Mouse (Mus musculus): ENCODE measurements around the gene Kif5a. TPM values are rescaled to one million over a fixed set of nuclear protein-coding genes. Genes with fewer than 3 reads are reported as not detected.
A peak's percentile ranks its signal among the peaks of the same experiment; 100 is the strongest.

Gene Kif5a
- total and polyA plus RNA-seq, 3 experiments, result 0.11 to 0.22 TPM; not detected in 1

DNA sequence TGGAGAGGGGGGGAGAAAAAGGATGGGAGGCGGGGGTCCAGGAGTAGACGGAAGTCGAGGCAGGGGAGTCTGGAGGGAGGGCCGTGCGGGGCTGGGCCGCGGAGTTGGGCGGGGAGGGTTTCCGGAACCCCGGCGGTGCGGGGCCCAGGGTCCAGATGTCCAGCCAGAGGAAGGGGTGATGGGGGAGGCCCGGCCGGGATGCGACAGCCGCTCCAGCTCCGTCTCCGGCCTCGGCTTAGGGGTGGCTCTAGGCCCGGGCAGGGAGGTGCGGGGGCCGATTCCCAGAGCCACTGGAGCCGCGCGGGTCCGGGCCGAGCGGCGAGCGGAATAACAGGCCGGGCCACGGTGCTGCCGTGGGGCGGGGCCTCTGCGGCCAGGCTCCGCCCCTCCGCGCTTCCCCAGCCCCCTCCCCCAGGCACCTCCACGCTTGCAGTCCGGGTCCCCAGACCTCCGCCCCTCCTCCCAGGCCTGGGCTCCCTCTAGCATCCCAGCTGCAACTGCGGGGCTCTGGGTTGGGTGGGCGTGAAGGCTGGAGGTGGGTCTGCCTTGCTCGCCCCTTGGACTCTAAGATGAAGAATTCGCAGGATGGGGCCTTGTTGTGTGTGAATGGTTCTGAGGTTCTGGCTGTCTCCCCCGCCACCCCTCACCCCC, 74.6 kb downstream of the Kif5a start:
- TF ChIP-seq POLR2AphosphoS5 (IDR thresholded peaks at IDR 0.05; ENCODE audit: insufficient replicate concordance, low read depth, low read length) (no peak), TAL1 (conservative IDR thresholded peaks at IDR 0.05; ENCODE audit: low read depth, low read length) (no peak), CTCF (IDR thresholded peaks at IDR 0.05; ENCODE audit: low read depth, low read length) (no peak), GATA1 (IDR thresholded peaks at IDR 0.05; ENCODE audit: borderline replicate concordance, low read length) (no peak), GATA2 (IDR thresholded peaks at IDR 0.05; ENCODE audit: borderline replicate concordance, low read depth, low read length) (no peak)
- peak overlapping the region; percentile 80 for H3K4me3 ChIP-seq (ENCODE audit: low read depth, low read length)
- ATAC-seq (ENCODE audit: extremely low read depth, insufficient number of reproducible peaks, low FRiP score, poor library complexity, severe bottlenecking) (no peak), DNase-seq (ENCODE audit: low spot score) (peak; percentile 76)
- H3K9me3 ChIP-seq (replicated peaks), result peaks cover 6% of the 10 kb centered on the region
- H3K4me1 ChIP-seq (ENCODE audit: insufficient read depth, low read depth, low read length), result peaks cover 90% of the 10 kb centered on the region
- H3K27me3 ChIP-seq (ENCODE audit: insufficient read depth, low read length), result no peaks in the 10 kb centered on the region
- peaks cover 71% of the 10 kb centered on the region for H3K36me3 ChIP-seq (replicated peaks)

DNA sequence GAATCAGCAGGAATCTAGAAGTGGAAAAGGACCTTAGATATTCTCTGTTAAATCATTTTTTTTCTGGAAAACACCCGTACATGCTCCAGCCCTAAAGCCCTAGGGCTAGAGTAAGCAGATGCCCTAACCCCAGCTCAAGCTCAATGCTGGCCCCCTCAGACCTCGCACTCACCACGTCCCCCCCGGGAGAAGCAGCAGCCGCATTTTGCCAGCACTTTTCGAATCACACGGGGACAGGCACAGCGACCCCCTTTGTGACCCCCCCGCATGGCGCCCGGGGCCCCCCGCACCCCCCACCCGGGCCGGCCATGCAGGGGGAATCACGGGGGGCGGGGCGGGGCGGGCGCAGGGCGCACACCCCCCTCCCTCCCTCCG, 75.1 kb downstream of the Kif5a start:
- TF ChIP-seq GATA1 (IDR thresholded peaks at IDR 0.05; ENCODE audit: borderline replicate concordance, low read length), result no peak
- no peak for TF ChIP-seq POLR2AphosphoS5 (IDR thresholded peaks at IDR 0.05; ENCODE audit: insufficient replicate concordance, low read depth, low read length)
- no peak for TF ChIP-seq TAL1 (conservative IDR thresholded peaks at IDR 0.05; ENCODE audit: low read depth, low read length)
- no peak for TF ChIP-seq CTCF (IDR thresholded peaks at IDR 0.05; ENCODE audit: low read depth, low read length)
- no peak for TF ChIP-seq GATA2 (IDR thresholded peaks at IDR 0.05; ENCODE audit: borderline replicate concordance, low read depth, low read length)

DNA sequence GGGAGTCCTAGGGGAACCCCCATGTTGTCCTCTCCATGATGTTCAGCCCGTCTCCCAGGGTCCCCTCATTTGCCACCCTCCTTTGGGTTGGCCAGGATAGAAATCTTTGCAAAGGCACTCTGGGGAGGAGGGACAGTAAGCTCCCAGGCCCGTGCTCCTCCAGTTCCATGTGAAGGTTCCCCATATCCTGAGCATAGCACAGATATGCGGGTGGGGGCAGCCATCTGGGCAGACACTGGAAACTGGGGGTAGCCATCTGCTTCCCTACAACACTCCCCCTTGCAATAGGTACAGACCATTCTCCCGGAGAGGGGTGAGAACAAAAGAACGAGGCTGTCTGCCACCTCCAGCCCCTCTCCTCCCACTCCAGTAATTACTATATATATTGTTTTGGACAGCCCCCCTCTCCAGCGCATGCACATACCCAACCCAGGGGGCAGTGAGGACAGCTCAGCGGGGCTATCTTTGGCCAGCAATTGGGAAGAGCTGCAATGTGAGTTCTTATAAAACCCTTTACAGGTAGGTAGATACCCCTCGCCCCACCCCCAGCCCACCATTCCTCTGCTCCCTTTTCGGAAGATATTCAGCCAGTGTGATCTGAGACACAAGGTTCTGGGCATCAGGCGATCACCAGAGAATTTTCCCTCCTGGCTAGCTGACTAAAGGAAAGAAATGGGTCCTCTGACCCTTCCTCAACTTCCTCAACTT, 75.6 kb downstream of the Kif5a start:
- ATAC-seq (ENCODE audit: extremely low read depth, insufficient number of reproducible peaks, low FRiP score, poor library complexity, severe bottlenecking) (no peak), DNase-seq (ENCODE audit: low spot score) (no peak)
- no peaks in the 10 kb centered on the region for H3K27me3 ChIP-seq (ENCODE audit: insufficient read depth, low read length)
- H3K4me1 ChIP-seq (ENCODE audit: insufficient read depth, low read depth, low read length), result peaks cover 89% of the 10 kb centered on the region
- peaks cover 6% of the 10 kb centered on the region for H3K9me3 ChIP-seq (replicated peaks)
- peak overlapping the region; percentile 80 for H3K4me3 ChIP-seq (ENCODE audit: low read depth, low read length)
- no peak for TF ChIP-seq GATA1 (IDR thresholded peaks at IDR 0.05; ENCODE audit: borderline replicate concordance, low read length)
- TF ChIP-seq TAL1 (conservative IDR thresholded peaks at IDR 0.05; ENCODE audit: low read depth, low read length), result no peak
- TF ChIP-seq GATA2 (IDR thresholded peaks at IDR 0.05; ENCODE audit: borderline replicate concordance, low read depth, low read length), result no peak
- TF ChIP-seq CTCF (IDR thresholded peaks at IDR 0.05; ENCODE audit: low read depth, low read length), result no peak
- TF ChIP-seq POLR2AphosphoS5 (IDR thresholded peaks at IDR 0.05; ENCODE audit: insufficient replicate concordance, low read depth, low read length), result no peak
- H3K36me3 ChIP-seq (replicated peaks), result peaks cover 71% of the 10 kb centered on the region

More for the DNA sequence above, 75.1 kb downstream of the Kif5a start:
- peaks cover 6% of the 10 kb centered on the region for H3K9me3 ChIP-seq (replicated peaks)
- H3K4me3 ChIP-seq (ENCODE audit: low read depth, low read length), result peak overlapping the region; percentile 80
- no peaks in the 10 kb centered on the region for H3K27me3 ChIP-seq (ENCODE audit: insufficient read depth, low read length)
- peaks cover 90% of the 10 kb centered on the region for H3K4me1 ChIP-seq (ENCODE audit: insufficient read depth, low read depth, low read length)
- no peak for ATAC-seq (ENCODE audit: extremely low read depth, insufficient number of reproducible peaks, low FRiP score, poor library complexity, severe bottlenecking)
- DNase-seq (ENCODE audit: low spot score), result no peak
- H3K36me3 ChIP-seq (replicated peaks), result peaks cover 71% of the 10 kb centered on the region

DNA sequence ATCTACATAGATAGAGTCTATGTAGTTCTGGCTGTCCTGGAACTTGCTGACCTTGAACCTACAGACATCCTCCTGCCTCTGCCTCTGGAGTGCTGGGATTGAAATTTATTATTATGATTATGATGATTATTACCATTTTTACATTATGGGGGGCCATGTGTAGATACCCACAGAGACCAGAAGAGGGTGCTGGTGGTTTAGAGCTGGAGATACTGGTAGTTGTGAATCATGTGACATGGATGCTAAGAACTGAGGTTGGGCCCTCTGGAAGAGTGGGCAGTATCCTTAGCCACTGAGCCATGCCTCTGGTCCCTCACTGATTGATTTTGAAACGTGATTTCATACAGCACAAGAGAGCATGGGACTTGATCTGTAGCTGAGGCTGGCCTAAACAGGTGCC, 76.7 kb downstream of the Kif5a start:
- no peak overlapping the region; the same call in 1 of the 2 replicates for H3K4me3 ChIP-seq (ENCODE audit: low read depth, low read length)
- H3K9me3 ChIP-seq (replicated peaks), result peaks cover 6% of the 10 kb centered on the region
- ATAC-seq (ENCODE audit: extremely low read depth, insufficient number of reproducible peaks, low FRiP score, poor library complexity, severe bottlenecking), result no peak
- TF ChIP-seq POLR2AphosphoS5 (IDR thresholded peaks at IDR 0.05; ENCODE audit: insufficient replicate concordance, low read depth, low read length) (no peak), CTCF (IDR thresholded peaks at IDR 0.05; ENCODE audit: low read depth, low read length) (peak; percentile 49; the same call in 1 of the 2 replicates), TAL1 (conservative IDR thresholded peaks at IDR 0.05; ENCODE audit: low read depth, low read length) (no peak)
- H3K36me3 ChIP-seq (replicated peaks), result peaks cover 72% of the 10 kb centered on the region
- DNase-seq (ENCODE audit: low spot score), result no peak
- H3K4me1 ChIP-seq (ENCODE audit: insufficient read depth, low read depth, low read length), result peaks cover 87% of the 10 kb centered on the region
- H3K27me3 ChIP-seq (ENCODE audit: insufficient read depth, low read length), result no peaks in the 10 kb centered on the region

DNA sequence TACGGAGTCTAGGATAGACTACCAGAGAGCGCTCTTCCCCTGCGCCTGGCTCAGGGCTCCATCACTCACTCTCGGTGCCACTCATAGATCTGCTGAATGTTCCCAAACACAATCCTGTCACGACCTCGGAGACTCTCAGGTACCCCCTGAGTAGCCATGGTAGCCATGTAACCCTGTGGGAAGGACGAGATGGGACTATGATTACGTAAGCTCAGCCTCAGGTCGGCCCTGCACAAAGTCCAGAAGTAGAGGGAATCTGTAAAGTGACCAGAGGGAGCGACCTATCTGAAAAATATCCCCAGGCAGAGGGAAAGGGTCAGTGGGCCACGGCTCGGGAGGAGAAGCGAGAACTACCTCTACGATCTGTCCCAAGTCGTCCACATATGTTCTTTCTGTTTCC, 77.6 kb downstream of the Kif5a start:
- H3K4me1 ChIP-seq (ENCODE audit: insufficient read depth, low read depth, low read length), result peaks cover 86% of the 10 kb centered on the region

DNA sequence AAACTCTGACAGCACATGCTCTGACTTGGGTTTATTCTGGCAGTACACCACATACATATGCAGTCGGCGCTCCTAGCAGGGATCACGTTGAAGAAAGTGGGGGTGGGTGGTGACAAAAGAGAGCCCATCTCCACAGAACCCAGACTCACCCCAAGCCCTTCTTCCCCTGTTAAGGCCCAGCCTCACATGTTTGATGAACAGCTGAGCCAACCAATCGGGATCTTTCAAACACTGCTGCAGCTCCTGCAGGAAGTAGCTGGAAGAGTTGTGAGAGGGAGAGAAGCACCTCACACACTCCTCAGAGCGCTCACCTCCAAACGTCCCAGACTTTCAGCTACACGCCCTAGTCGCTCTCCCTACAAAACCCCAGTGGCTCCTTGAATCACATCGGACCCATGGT, 78.0 kb downstream of the Kif5a start:
- no peak for TF ChIP-seq GATA1 (IDR thresholded peaks at IDR 0.05; ENCODE audit: borderline replicate concordance, low read length)
- TF ChIP-seq CTCF (IDR thresholded peaks at IDR 0.05; ENCODE audit: low read depth, low read length), result no peak
- no peak for TF ChIP-seq TAL1 (conservative IDR thresholded peaks at IDR 0.05; ENCODE audit: low read depth, low read length)
- no peak for TF ChIP-seq GATA2 (IDR thresholded peaks at IDR 0.05; ENCODE audit: borderline replicate concordance, low read depth, low read length)
- no peak for TF ChIP-seq POLR2AphosphoS5 (IDR thresholded peaks at IDR 0.05; ENCODE audit: insufficient replicate concordance, low read depth, low read length)
- DNase-seq (ENCODE audit: low spot score) (no peak), ATAC-seq (ENCODE audit: extremely low read depth, insufficient number of reproducible peaks, low FRiP score, poor library complexity, severe bottlenecking) (no peak)
- H3K4me1 ChIP-seq (ENCODE audit: insufficient read depth, low read depth, low read length), result peaks cover 87% of the 10 kb centered on the region
- peaks cover 64% of the 10 kb centered on the region for H3K36me3 ChIP-seq (replicated peaks)
- H3K9me3 ChIP-seq (replicated peaks), result peaks cover 6% of the 10 kb centered on the region
- no peak overlapping the region; the same call in 1 of the 2 replicates for H3K4me3 ChIP-seq (ENCODE audit: low read depth, low read length)
- no peaks in the 10 kb centered on the region for H3K27me3 ChIP-seq (ENCODE audit: insufficient read depth, low read length)

More for the DNA sequence above, 77.6 kb downstream of the Kif5a start:
- H3K36me3 ChIP-seq (replicated peaks), result peaks cover 66% of the 10 kb centered on the region
- H3K27me3 ChIP-seq (ENCODE audit: insufficient read depth, low read length), result no peaks in the 10 kb centered on the region
- no peak overlapping the region for H3K4me3 ChIP-seq (ENCODE audit: low read depth, low read length)
- TF ChIP-seq TAL1 (conservative IDR thresholded peaks at IDR 0.05; ENCODE audit: low read depth, low read length) (no peak), CTCF (IDR thresholded peaks at IDR 0.05; ENCODE audit: low read depth, low read length) (no peak), GATA2 (IDR thresholded peaks at IDR 0.05; ENCODE audit: borderline replicate concordance, low read depth, low read length) (no peak)
- DNase-seq (ENCODE audit: low spot score) (no peak), ATAC-seq (ENCODE audit: extremely low read depth, insufficient number of reproducible peaks, low FRiP score, poor library complexity, severe bottlenecking) (no peak)
- H3K9me3 ChIP-seq (replicated peaks), result peaks cover 6% of the 10 kb centered on the region
